Mouse (Mus musculus): Measurements from ENCODE around the gene Trim15. TPM values are rescaled to one million over a fixed set of nuclear protein-coding genes. Genes with fewer than 3 reads are reported as not detected.

The Trim15 gene
- polyA plus RNA-seq, 1 experiment from 2014 or later, result 0.22 TPM

DNA sequence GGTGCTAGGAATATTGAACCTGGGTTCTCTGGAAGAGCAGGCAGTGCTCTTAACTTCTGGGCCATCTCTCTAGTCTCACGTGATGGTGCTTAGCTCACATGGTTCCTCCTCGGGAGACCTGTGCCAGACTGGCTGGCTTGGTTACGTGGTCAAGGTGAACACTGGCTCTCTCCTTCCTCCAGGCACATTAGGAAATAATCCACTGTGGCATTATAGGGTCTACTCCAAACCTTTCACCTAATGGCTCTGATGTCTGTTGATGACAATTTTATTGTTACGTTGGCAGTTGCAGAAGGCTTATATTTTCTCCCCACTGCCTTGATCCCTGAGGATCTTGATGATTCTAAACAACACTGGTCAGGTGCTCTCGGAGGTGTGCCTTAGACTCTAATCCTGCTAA is 18.1 kb downstream of the Trim15 start:
- 82% methylated on average over 5 of the region's 5 CpGs for WGBS
- no peak for ATAC-seq (ENCODE audit: low FRiP score, low TSS enrichment)
- H3K9me3 ChIP-seq (ENCODE audit: low read length), result no peaks in the 10 kb centered on the region

DNA sequence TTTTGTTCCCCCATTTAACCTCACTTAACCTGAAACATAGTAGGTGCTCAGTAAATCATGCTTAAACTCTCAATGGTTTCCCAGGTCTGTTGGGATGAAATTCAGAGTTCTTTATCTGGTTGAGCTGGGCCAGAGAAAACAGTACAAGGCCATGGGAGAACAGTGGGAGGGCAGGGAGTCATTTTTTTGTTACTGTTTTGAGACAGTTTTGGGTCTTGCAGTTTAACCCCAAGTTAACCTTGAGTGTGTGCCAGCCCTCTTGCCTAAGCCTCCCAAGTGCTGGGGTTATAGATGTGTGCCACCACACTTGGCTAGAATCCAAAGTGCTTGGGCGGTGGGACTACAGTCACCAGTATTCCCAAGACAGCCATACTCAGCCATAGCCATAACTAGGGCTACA is 22.3 kb downstream of the Trim15 start:
- 0 out of 2 replicates have a peak, but pooled peaks cover 2% of the 10 kb centered on the region for H3K36me3 ChIP-seq (ENCODE audit: insufficient read depth, low read length)
- ATAC-seq (ENCODE audit: low FRiP score, low TSS enrichment), result no peak
- H3K4me3 ChIP-seq (ENCODE audit: low read length), result no peak overlapping the region
- 69% methylated on average over 1 of the region's 1 CpGs for WGBS
- H3K9me3 ChIP-seq (ENCODE audit: low read length), result no peaks in the 10 kb centered on the region
- H3K9ac ChIP-seq (replicated peaks; ENCODE audit: low read length), result no peak overlapping the region
- no peak overlapping the region for H3K27ac ChIP-seq (ENCODE audit: low read length)
- H3K4me2 ChIP-seq (replicated peaks; ENCODE audit: low read depth, low read length), result no peak overlapping the region
- H3K4me1 ChIP-seq (ENCODE audit: insufficient read depth, low read length), result 0 out of 2 replicates have a peak, but pooled peaks cover 4% of the 10 kb centered on the region
- no peaks in the 10 kb centered on the region for H3K27me3 ChIP-seq (ENCODE audit: insufficient read depth, low read length)

More for the DNA sequence above, 18.1 kb downstream of the Trim15 start:
- Histone ChIP-seq H3K4me2 (replicated peaks; ENCODE audit: low read depth, low read length) (no peak overlapping the region), H3K27me3 (ENCODE audit: insufficient read depth, low read length) (no peaks in the 10 kb centered on the region), H3K27ac (ENCODE audit: low read length) (no peak overlapping the region), H3K4me3 (ENCODE audit: low read length) (no peak overlapping the region), H3K9ac (replicated peaks; ENCODE audit: low read length) (no peak overlapping the region), H3K4me1 (ENCODE audit: insufficient read depth, low read length) (0 out of 2 replicates have a peak, but pooled peaks cover 4% of the 10 kb centered on the region), H3K36me3 (ENCODE audit: insufficient read depth, low read length) (peaks cover 33% of the 10 kb centered on the region)

GRCm38 (mm10) chr17:36844286-36844719 is 22.7 kb downstream of the Trim15 start:
- H3K27ac ChIP-seq (ENCODE audit: low read length), result no peak overlapping the region
- no peaks in the 10 kb centered on the region for H3K9me3 ChIP-seq (ENCODE audit: low read length)
- 0 out of 2 replicates have a peak, but pooled peaks cover 2% of the 10 kb centered on the region for H3K36me3 ChIP-seq (ENCODE audit: insufficient read depth, low read length)
- H3K4me2 ChIP-seq (replicated peaks; ENCODE audit: low read depth, low read length), result no peak overlapping the region
- 0 out of 2 replicates have a peak, but pooled peaks cover 4% of the 10 kb centered on the region for H3K4me1 ChIP-seq (ENCODE audit: insufficient read depth, low read length)
- H3K9ac ChIP-seq (replicated peaks; ENCODE audit: low read length), result no peak overlapping the region
- H3K27me3 ChIP-seq (ENCODE audit: insufficient read depth, low read length), result no peaks in the 10 kb centered on the region
- no peak for ATAC-seq (ENCODE audit: low FRiP score, low TSS enrichment)
- H3K4me3 ChIP-seq (ENCODE audit: low read length), result no peak overlapping the region

DNA sequence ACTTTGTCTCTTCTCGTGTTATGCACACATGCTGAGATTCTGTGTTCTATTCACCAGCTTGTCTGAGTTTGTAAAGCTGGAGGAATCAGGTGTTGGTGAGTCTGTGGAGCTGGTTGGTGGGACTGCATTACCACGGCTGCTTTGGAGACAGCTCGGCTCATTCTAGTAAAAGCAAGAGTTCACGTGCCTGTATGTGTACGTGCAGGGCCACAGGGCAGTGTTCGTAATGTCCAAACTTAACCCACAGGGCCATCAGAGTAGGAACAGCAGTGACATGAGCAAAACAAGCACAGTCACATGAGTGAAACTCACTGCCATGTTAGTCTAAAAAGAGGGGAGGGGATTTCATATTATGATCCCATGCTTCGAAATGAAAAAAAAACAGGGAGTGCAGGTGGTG is 23.3 kb downstream of the Trim15 start:
- no peak for ATAC-seq (ENCODE audit: low FRiP score, low TSS enrichment)

GRCm38 (mm10) chr17:36840961-36841445 is 26.0 kb downstream of the Trim15 start:
- Histone ChIP-seq H3K4me3 (ENCODE audit: low read length) (no peak overlapping the region), H3K4me1 (ENCODE audit: insufficient read depth, low read length) (peaks cover 16% of the 10 kb centered on the region; the same call in 1 of the 2 replicates), H3K9ac (replicated peaks; ENCODE audit: low read length) (no peak overlapping the region), H3K27ac (ENCODE audit: low read length) (no peak overlapping the region), H3K27me3 (ENCODE audit: insufficient read depth, low read length) (no peaks in the 10 kb centered on the region), H3K9me3 (ENCODE audit: low read length) (no peaks in the 10 kb centered on the region), H3K36me3 (ENCODE audit: insufficient read depth, low read length) (0 out of 2 replicates have a peak, but pooled peaks cover 2% of the 10 kb centered on the region), H3K4me2 (replicated peaks; ENCODE audit: low read depth, low read length) (no peak overlapping the region)
- no peak for ATAC-seq (ENCODE audit: low FRiP score, low TSS enrichment)

More for the DNA sequence above, 23.3 kb downstream of the Trim15 start:
- Histone ChIP-seq H3K4me2 (replicated peaks; ENCODE audit: low read depth, low read length) (no peak overlapping the region), H3K4me1 (ENCODE audit: insufficient read depth, low read length) (0 out of 2 replicates have a peak, but pooled peaks cover 4% of the 10 kb centered on the region), H3K9me3 (ENCODE audit: low read length) (no peaks in the 10 kb centered on the region), H3K27me3 (ENCODE audit: insufficient read depth, low read length) (no peaks in the 10 kb centered on the region), H3K4me3 (ENCODE audit: low read length) (no peak overlapping the region), H3K27ac (ENCODE audit: low read length) (no peak overlapping the region), H3K9ac (replicated peaks; ENCODE audit: low read length) (no peak overlapping the region), H3K36me3 (ENCODE audit: insufficient read depth, low read length) (0 out of 2 replicates have a peak, but pooled peaks cover 2% of the 10 kb centered on the region)
- 75% methylated on average over 7 of the region's 7 CpGs for WGBS

DNA sequence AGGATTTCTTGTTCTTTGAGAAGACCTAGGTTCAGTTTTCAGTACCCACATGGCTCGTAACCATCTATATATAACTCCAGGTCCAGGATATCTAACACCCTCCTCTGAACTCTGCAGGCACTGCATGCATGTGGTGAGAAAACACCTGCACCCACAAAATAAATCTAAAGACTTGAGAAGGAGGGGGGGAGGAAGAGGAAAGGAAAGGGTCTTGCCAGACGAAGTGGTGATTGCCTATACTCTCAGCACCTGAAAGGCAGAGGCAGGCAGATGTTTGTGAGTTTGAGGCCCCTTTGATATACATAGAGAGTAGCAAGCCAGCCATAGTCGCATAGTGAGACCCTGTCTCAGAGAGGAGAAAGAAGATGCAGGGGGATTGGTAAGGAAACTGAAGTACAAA is 27.1 kb downstream of the Trim15 start:
- no peaks in the 10 kb centered on the region for H3K27me3 ChIP-seq (ENCODE audit: insufficient read depth, low read length)
- H3K9me3 ChIP-seq (ENCODE audit: low read length), result no peaks in the 10 kb centered on the region
- 0 out of 2 replicates have a peak, but pooled peaks cover 2% of the 10 kb centered on the region for H3K36me3 ChIP-seq (ENCODE audit: insufficient read depth, low read length)
- WGBS, result 83% methylated on average over 3 of the region's 3 CpGs
- no peak overlapping the region for H3K4me2 ChIP-seq (replicated peaks; ENCODE audit: low read depth, low read length)
- ATAC-seq (ENCODE audit: low FRiP score, low TSS enrichment), result no peak
- no peak overlapping the region for H3K4me3 ChIP-seq (ENCODE audit: low read length)
- no peak overlapping the region for H3K9ac ChIP-seq (replicated peaks; ENCODE audit: low read length)
- H3K4me1 ChIP-seq (ENCODE audit: insufficient read depth, low read length), result peaks cover 18% of the 10 kb centered on the region; the same call in 1 of the 2 replicates
- no peak overlapping the region for H3K27ac ChIP-seq (ENCODE audit: low read length)

- Histone ChIP-seq H3K27me3 (ENCODE audit: insufficient read depth, low read length) (no peaks in the 10 kb centered on the region), H3K4me2 (replicated peaks; ENCODE audit: low read depth, low read length) (no peak overlapping the region), H3K9ac (replicated peaks; ENCODE audit: low read length) (no peak overlapping the region), H3K9me3 (ENCODE audit: low read length) (no peaks in the 10 kb centered on the region), H3K4me3 (ENCODE audit: low read length) (no peak overlapping the region), H3K36me3 (ENCODE audit: insufficient read depth, low read length) (0 out of 2 replicates have a peak, but pooled peaks cover 2% of the 10 kb centered on the region), H3K4me1 (ENCODE audit: insufficient read depth, low read length) (peaks cover 15% of the 10 kb centered on the region; the same call in 1 of the 2 replicates), H3K27ac (ENCODE audit: low read length) (no peak overlapping the region)
- no peak for ATAC-seq (ENCODE audit: low FRiP score, low TSS enrichment)
- 88% methylated on average over 5 of the region's 5 CpGs for WGBS
Measured at GRCm38 (mm10) chr17:36839001-36839400, 28.0 kb downstream of the Trim15 start.

DNA sequence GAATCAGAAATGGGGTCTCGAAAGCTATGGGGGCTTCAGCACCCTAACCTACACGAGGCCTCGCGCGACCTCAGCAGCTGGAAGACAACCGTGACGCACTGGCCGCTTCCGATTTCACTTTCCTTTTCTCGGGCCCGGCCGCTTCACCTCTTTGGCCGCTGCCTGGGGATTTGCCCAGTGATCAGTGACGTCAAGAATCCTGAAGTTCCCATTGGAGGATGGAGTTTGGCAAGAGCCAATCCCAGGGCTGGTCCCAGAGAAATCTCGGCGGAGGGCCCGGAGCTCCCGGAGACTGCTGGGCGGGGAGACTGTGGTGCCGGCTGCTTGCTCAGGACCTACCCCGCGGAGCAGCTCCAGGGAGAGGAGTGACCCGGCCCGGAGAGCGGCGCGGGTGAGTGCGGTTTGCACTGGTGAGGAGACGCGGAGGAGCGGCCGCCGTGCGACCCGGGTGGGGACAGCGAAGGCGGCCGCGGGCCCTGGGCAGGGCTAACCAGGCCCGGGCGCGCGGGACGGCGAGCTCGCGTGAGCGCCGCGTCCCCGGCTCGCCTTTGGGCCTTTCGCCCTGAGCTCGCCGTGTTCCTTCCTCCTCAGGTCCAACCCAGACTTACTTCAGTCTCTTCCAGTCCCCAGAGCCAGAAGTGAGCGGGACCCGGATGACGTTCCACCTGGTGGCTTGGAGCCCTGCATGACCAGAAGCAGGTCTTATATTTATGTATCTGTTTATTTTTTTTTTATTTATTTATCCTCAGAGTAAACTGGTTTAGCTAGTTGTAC is 29.9 kb downstream of the Trim15 start, which contains the start of gene Trim26:
Gene Trim26 (plus strand): TSS at position 261 of the 774 bp plus-strand sequence.
- H3K4me3 ChIP-seq (ENCODE audit: low read length), result peak within 1 kb of the TSS; percentile 78
- no peaks in the 10 kb centered on the region for H3K27me3 ChIP-seq (ENCODE audit: insufficient read depth, low read length)
- under 1% methylated on average over 50 of the region's 58 CpGs for WGBS

DNA sequence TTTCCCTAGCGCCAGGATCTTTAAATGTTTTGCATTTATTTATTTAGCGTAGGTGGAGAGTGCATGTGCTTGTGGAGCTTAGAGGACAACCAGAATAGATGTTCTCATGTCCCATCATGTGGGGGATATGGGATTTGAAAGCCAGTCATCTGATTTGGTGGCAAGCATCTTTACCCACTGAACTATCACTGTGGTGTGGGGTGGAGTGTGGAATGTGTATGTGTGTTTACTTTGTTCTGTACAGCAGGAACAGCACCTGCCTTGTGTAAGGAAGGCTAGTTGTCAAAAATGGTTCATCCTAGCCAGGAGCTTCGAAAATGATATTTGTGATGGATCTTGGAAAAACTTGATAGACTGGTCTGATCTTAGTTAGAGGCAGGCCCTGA is 30.6 kb downstream of the Trim15 start:
- ATAC-seq (ENCODE audit: low FRiP score, low TSS enrichment), result peak; percentile 14
- peak overlapping the region; percentile 96 for H3K27ac ChIP-seq (ENCODE audit: low read length)
- 19% methylated on average over 3 of the region's 3 CpGs for WGBS
- no peaks in the 10 kb centered on the region for H3K9me3 ChIP-seq (ENCODE audit: low read length)
- peak overlapping the region; percentile 92 for H3K9ac ChIP-seq (replicated peaks; ENCODE audit: low read length)
- H3K4me3 ChIP-seq (ENCODE audit: low read length), result peak overlapping the region; percentile 78
- no peaks in the 10 kb centered on the region for H3K36me3 ChIP-seq (ENCODE audit: insufficient read depth, low read length)
- H3K4me1 ChIP-seq (ENCODE audit: insufficient read depth, low read length), result peaks cover 14% of the 10 kb centered on the region; the same call in 1 of the 2 replicates
- H3K4me2 ChIP-seq (replicated peaks; ENCODE audit: low read depth, low read length), result peak overlapping the region; percentile 70
- H3K27me3 ChIP-seq (ENCODE audit: insufficient read depth, low read length), result no peaks in the 10 kb centered on the region

More for the DNA sequence above, 29.9 kb downstream of the Trim15 start, which contains the start of gene Trim26:
- ATAC-seq (ENCODE audit: low FRiP score, low TSS enrichment), result peak; percentile 99
- Histone ChIP-seq H3K36me3 (ENCODE audit: insufficient read depth, low read length) (no peaks in the 10 kb centered on the region), H3K9me3 (ENCODE audit: low read length) (no peaks in the 10 kb centered on the region), H3K27ac (ENCODE audit: low read length) (peak within 1 kb of the TSS; percentile 96), H3K4me2 (replicated peaks; ENCODE audit: low read depth, low read length) (peak within 1 kb of the TSS; percentile 70), H3K4me1 (ENCODE audit: insufficient read depth, low read length) (peaks cover 14% of the 10 kb centered on the region; the same call in 1 of the 2 replicates), H3K9ac (replicated peaks; ENCODE audit: low read length) (peak within 1 kb of the TSS; percentile 92)
